Mouse (Mus musculus): ENCODE data around the gene Arhgef39.

- TF ChIP-seq CTCF (IDR thresholded peaks at IDR 0.05; ENCODE audit: low read depth, low read length), result peak; percentile 67
- TF ChIP-seq POLR2A (IDR thresholded peaks at IDR 0.05; ENCODE audit: borderline replicate concordance, low read depth, low read length), result no peak
These were observed 20.3 kb downstream of the Arhgef39 start for GRCm38 (mm10) chr4:43478906-43479832.

Data from bone marrow macrophage, adult 2 months (primary cell).